Mouse (Mus musculus): ENCODE data around the gene Zswim7.

Zswim7 gene

GRCm38 (mm10) chr11:62280675-62281600 is at the start of gene Zswim7, which contains the start of gene Ttc19:
TSS of gene Zswim7 (minus strand) at chr11:62281375.
TSS of gene Ttc19 (plus strand) at chr11:62281473.
- WGBS = under 1% methylated on average over 68 of the region's 68 CpGs

- 90% methylated on average over 3 of the region's 3 CpGs for WGBS
These were observed 42.5 kb upstream of the Zswim7 start for GRCm38 (mm10) chr11:62323659-62324058.

DNA sequence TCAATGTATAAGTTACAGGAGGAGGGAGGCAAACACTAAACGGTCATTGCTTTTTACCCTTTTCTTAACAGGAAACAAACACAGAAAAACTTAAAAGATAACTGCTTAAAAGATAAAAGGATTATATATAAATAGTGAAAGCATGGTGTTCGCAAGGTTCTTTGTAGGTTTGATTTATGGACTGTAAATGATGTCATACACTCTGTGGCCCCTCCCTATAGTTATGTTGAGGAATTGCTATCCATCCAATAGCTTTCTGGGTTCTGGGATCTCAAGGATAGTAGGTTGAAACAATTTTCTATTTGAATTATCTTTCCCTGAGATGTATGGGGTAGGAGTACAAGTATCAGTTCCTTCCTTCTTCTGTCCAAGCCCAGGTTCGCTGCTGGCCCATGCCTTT is 38.9 kb upstream of the Zswim7 start:
- WGBS = 78% methylated on average over 3 of the region's 3 CpGs

DNA sequence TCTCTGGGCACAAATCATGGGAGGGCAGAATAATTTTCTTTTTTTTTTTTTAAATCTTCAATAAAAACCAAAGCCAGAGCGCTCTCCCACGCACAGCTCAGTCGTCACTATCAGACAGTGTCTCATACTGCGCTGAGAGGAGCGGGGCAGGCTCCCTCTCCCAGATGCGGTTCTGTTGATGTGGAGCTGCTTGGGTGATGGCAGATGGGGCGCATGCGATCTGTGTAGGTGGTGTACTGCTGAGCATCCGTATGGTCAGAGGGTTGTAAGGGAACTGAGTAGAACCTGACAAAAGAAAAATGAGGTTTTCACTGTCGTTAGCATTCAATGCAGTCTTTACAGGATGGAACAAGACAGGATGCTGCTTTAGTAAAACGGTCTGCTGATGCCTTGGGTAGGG is 36.6 kb upstream of the Zswim7 start:
- WGBS = 42% methylated on average over 11 of the region's 11 CpGs

GRCm38 (mm10) chr11:62314984-62315383 is 33.8 kb upstream of the Zswim7 start:
- 79% methylated on average over 5 of the region's 5 CpGs for WGBS

- 88% methylated on average over 2 of the region's 2 CpGs for WGBS
These were observed 28.1 kb upstream of the Zswim7 start for GRCm38 (mm10) chr11:62309296-62309695.

DNA sequence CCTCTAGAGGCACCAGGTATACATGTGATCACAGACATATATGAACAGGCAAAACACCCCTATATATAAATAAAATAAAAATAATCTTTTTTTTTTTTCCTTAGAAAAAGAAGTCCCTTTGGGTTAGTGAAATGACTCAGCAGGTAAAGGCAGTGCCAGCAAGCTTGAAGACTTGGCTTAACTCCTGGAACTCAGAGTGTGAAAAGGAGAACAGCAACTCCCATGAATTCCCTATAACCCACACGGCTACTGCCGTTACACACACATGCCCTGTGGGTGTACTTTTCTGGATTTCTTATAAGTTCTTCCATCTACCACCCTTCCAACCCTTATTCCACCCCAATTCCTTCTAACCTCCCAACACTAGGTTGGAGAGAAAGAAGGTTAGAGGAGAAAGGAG is 24.7 kb upstream of the Zswim7 start:
- WGBS = 42% methylated on average over 2 of the region's 2 CpGs

DNA sequence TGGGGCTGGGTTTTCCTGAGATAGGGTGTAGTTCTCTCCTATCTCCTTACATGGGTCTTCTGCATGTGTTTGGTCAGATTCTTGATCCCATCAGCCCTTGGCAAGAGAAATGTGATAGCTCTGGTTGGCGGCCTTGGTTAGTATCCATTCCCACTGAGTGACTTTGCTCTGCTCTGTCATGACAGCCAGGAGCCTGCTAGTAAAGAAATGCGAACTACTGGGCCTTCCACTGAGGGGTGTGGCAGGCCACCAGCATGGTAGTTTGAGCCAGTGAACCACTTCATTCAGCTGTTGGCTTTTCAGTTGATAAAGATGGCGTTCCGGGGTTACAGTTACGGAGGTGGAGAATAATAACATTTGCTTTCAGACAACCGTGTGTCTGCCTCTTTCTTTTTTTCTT is 17.7 kb upstream of the Zswim7 start:
- WGBS = 79% methylated on average over 6 of the region's 6 CpGs

DNA sequence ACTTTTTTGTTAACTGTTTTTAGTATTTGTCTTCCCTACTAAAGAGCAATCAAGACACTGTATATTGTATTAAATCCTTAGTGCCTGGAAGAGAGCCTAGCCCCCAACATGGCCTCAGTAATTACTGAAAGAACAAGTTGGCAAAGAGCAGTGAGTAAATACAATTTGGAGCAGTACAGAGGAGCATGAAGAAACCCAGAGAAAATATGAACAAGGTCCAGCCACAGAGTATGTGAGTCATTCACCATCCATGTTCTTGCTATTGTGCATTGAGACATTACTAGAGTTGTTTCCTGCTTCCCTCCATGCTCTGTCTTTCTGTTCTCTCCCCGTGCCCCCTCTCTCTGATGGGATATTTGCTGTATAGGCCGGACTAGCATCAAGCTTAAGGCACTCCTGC is 12.9 kb upstream of the Zswim7 start:
- WGBS = 84% methylated on average over 2 of the region's 2 CpGs

DNA sequence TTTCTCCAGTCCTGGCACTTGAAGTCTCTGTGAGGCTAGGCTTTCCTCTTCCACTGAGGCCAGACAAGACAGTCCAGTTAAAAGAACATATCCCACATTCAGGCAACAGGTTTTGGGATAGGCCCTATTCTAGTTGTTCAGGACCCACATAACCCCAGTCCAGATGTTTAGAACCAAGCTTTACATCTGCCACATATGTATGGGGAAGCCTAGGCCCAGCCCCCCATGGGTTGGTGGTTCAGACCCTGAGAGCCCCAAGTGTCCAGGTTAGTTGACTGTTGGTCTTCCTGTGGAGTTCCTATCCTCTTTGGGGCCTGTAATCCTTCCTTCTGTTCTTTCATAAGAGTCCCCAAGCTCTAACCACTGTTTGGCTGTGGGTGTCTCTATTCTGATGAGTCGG is 6.5 kb upstream of the Zswim7 start:
- WGBS = 95% methylated on average over 1 of the region's 1 CpGs

DNA sequence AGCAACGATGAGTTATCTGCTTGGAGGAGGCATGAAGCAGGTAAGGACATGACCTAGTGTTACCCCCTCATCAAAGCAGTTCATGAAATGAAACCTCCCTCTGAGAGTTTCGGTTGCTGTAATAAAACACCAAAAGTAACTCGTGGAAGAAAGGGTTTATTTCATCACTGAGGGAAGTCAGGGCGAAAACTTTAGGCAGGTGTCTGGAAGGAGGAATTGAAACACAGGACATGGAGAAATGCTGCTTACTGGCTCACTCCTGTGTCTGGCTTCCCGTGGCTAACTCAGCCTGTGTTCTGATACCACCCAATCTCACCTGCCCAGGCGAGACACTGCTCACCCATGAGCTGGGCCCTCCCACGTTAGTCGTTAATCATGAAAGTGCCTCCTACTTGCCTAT is 3.8 kb upstream of the Zswim7 start:
- 77% methylated on average over 8 of the region's 8 CpGs for WGBS

DNA sequence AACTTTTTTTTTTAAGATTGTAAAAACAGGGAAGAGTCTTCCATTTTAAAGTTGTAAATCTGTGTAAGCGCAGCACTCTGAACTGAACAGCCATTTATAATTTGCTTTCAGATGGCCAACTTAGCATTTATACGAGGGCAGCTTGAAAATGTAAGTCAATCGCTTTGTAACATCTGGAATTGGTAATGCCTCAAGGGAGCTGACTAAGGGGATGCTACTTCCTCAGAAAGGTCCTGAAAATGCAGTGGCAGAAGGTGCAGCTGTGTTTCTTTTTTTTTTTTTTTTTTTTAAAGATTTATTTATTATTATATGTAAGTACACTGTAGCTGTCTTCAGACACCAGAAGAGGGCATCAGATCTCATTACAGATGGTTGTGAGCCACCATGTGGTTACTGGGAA is 2.8 kb upstream of the Zswim7 start:
- WGBS = 87% methylated on average over 3 of the region's 3 CpGs

DNA sequence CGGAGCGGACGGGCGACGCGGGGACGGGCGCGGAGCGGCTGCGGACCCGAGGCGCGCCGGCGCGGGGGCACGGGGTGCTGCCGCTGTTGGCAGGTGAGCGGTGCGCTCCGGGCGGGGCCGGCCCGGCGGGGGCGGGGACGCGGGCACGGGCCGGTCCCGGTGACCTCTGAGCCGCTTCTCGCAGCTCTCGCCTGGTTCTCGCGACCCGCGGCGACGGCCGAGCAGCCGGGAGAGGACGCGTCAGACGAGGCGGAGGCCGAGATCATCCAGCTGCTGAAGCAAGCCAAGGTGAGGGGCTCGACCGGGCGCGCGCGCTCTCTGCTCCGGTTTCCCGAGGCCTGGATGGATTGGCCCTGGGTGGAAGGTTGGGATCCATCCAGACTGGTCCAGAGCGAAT is 424 bp upstream of the Zswim7 start:
- WGBS = under 1% methylated on average over 56 of the region's 57 CpGs

DNA sequence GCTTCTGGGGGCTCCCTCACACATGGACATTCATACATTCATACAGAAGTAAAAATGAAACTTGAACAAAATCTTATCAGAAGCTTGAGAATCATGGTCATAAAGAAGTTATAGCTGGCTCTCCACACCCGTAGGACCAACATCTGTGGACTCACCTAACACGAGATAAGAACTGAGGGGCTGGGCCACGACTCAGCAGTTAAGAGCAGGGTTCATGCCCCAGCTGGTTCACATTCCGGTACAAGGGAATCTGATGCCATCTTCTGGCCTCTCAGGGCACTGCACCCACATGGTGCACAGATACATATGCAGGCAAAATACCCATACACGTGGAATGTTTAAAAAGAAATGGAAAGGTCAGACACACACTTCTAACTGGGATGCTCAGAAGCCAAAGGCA is 3.1 kb downstream of the Zswim7 start:
- WGBS = 24% methylated on average over 5 of the region's 5 CpGs

- WGBS = 60% methylated on average over 8 of the region's 8 CpGs
These were observed 4.1 kb downstream of the Zswim7 start for GRCm38 (mm10) chr11:62277086-62277485.

- WGBS = 80% methylated on average over 5 of the region's 5 CpGs
These were observed 10.3 kb downstream of the Zswim7 start for GRCm38 (mm10) chr11:62270851-62271250.

- 66% methylated on average over 12 of the region's 12 CpGs for WGBS
These were observed 12.1 kb downstream of the Zswim7 start for GRCm38 (mm10) chr11:62269097-62269496.

DNA sequence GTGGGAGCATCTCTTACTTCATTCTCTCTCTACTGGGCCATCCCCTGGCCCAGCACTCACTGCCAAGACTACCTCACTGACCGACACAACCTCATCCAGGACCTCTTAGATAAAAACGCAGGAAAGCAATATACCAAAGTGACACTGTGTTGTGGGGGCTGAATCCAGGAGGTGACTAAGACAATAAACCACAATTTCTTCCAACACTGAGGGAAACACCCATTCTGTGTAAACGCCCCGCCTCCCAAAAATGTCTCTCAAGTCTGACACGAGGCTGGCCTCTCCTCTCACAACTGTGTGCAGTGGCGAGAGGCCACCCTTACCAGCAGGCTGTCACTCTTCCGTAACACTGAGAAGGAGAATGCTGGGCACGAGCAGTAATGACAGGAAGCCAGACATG is 12.8 kb downstream of the Zswim7 start:
- WGBS = 85% methylated on average over 8 of the region's 8 CpGs

- WGBS = 84% methylated on average over 17 of the region's 17 CpGs
These were observed 14.5 kb downstream of the Zswim7 start for GRCm38 (mm10) chr11:62266466-62267214.

DNA sequence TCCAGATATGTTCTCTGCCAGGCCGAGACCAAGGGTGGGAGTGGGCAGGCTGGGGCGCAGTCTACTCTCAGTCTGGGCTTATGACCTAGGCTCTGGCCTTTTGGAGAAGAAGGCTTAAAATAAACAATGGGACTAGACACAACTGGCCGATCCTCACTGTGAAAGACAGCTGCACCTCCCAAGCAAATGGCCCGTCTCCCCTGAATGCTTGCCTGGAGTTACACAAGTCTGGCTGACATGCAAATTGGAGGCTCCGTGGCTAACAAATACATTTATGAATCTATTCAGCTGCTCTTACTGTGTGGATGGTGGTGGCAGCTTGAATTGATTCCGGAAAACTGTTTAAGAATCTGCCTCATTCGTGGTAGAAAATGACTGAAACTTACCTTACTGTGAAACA is 15.5 kb downstream of the Zswim7 start:
- 79% methylated on average over 7 of the region's 7 CpGs for WGBS

DNA sequence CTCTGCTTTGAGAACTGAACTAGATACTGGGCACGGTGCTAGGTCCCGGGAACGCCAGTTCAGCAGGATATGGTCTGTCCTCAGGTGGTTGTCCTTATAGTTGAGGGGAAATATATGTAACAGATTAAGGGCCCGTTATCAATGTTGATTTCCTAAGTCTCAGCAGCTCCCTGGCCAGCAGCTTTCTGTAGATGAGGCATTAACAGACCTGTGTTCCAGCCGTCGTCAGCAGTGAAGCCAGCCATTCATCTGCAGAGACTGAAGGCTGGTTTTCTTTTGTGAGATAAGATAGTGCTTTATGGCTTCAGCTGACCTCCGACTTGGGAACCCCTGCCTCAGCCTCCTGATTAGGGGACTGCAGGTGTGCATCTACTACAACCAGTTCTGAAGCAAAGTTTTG is 17.2 kb downstream of the Zswim7 start:
- 80% methylated on average over 7 of the region's 7 CpGs for WGBS

GRCm38 (mm10) chr11:62263599-62263998 is 17.6 kb downstream of the Zswim7 start:
- WGBS = 67% methylated on average over 7 of the region's 7 CpGs

DNA sequence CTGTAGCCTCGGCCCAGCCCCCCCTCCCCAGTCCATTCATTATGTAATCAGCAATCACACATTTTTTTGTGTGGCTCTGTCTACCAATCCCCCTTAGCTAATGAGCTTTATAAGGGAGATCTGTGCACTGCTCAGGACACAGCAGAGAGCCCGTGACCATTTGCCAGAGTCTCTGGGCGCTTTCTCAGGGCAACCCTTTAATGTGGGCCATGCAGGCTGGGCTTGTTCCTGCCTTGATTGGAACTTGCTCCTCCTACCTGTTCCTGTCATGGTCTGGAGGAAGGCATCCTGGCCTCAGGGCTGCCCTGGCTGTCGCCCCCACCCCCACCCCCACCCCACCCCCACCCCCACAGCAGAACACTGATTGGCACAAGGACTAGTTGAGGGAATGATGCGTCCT is 22.0 kb downstream of the Zswim7 start:
- WGBS = 62% methylated on average over 5 of the region's 5 CpGs
